Mouse (Mus musculus): ENCODE measurements around the gene Rnh1. TPM values are rescaled to one million over a fixed set of nuclear protein-coding genes. Genes with fewer than 3 reads are reported as not detected.

The Rnh1 gene
- 64.3 and 76.1 TPM in 2 replicates for polyA plus RNA-seq (2015; fragmentation: Nextera tagmentation; extraction: Ambion mirVana)

DNA sequence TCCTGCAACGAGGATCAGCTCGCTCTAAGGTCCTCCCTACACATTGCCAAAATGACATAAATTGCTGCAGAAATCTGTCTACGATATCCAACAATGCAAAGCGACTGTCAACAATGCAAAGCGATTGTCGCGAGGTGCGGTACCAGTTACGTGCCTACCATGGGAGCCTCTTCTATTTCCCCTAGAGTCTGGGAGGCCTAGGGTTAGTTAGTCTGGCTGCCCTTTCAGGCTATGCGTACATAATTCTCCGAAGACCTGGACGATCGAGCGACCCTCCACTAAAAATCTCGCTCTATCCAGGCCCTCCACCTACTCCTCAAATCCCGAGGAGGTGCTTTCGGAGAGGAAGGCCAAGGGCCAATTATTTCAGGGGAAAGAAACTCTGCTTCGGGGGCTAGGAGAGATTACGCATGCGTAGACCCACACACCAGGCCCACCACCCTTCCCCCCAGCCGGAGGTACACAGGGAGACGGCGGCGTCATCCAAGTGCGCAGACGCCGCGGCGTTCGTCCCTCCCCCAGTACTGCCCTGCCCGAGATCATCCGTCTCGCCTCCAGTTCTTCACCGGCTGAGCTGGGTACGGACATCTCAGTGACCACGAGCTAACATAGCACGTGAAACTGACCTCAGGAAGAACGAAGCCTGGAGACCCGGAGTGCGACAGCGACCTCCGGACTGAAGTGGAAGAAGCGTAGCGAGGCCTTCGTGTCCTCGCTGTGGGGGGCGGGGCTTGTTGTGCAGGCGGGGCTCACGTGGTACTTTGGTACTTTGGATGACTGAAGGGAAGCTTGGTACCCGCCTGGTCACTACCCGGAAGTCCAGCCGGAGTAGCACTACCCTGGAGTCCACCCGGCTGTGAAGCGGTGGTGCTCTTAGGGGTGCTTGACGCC, at the start of gene Rnh1:
Gene Rnh1, minus strand, starts transcription at position 742 of the 891 bp plus-strand sequence.
- H3K27ac ChIP-seq (replicated peaks), result peak within 1 kb of the TSS; percentile 86
- 1% methylated on average over 55 of the region's 55 CpGs for WGBS (ENCODE audit: insufficient replicate concordance)
- H3K9me3 ChIP-seq (replicated peaks), result no peaks in the 10 kb centered on the region
- peak within 1 kb of the TSS; percentile 78 for H3K4me3 ChIP-seq (replicated peaks)
- H3K27me3 ChIP-seq, result no peaks in the 10 kb centered on the region
- H3K36me3 ChIP-seq (replicated peaks), result no peaks in the 10 kb centered on the region
- peaks cover 62% of the 10 kb centered on the region for H3K4me1 ChIP-seq (replicated peaks)
- H3K4me2 ChIP-seq, result peak within 1 kb of the TSS; percentile 94
- peak within 1 kb of the TSS; percentile 72 for H3K9ac ChIP-seq
- ATAC-seq (ENCODE audit: insufficient read depth), result peak; percentile 83

DNA sequence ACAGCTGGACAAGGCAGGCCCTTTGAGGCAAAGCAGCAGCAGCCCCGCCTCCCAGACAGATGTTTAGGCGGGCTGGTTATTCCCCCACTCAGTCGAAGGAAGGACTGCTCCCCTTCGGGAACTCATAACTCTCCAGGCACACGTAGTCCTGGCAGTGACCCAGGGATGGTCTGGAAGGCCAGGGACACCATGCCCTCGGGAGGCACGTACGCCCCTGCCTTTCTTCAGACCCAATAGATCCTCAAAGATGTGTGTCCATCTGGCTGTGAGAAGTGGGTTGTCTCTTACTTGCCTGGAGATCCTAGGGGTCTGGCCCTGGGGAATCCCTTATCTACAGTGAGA, 49.4 kb upstream of the Rnh1 start:
- Histone ChIP-seq H3K4me2 (peak overlapping the region; percentile 98), H3K4me3 (replicated peaks) (peak overlapping the region; percentile 72), H3K36me3 (replicated peaks) (peaks cover 35% of the 10 kb centered on the region), H3K9me3 (replicated peaks) (no peaks in the 10 kb centered on the region), H3K4me1 (replicated peaks) (peaks cover 60% of the 10 kb centered on the region), H3K27me3 (no peaks in the 10 kb centered on the region), H3K27ac (replicated peaks) (peak overlapping the region; percentile 92), H3K9ac (peak overlapping the region; percentile 64)
- WGBS (ENCODE audit: insufficient replicate concordance), result 12% methylated on average over 8 of the region's 8 CpGs
- no peak for ATAC-seq (ENCODE audit: insufficient read depth)

DNA sequence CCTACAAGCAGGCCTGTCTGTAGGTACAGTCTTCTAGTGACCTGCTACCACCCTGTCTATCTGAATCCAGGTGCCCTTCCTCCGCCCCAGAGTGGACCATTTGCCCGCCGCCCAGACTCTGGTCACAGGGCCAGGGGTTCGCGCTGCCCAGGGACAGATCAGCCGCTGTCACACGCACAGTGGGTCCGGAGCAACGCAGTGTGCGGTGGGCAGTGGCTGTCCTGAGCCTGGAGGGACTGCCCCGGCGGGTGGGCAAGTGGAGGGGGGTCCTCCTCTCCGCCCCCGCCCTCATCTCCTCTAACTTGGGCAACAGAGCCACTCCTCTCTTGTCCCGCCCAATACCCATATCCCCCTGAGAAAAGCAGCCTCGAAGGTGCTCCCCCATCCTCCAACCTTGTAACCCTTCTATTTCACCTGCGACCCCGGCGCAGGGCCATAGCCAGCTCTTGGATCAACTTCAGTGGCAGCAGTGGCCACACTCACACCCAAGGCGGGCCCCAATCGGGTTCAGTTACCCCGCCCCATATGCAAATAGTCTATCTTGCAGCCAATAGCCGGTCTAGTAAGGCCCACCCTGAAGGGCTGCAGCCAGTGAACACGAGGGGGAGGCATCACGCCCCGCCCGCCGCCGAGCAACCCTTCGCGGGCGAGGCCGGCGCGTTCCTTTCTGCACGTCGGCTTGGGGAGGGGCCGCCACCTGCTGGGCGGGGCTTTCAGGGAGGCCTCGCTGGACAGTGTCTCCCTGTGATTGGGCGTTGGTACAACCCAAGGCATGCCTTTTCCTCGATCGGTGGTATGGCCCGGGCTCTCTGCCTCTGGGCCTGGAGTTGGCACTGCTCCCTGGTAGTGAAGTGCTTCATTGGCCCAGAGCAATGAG, 48.8 kb upstream of the Rnh1 start:
- ATAC-seq (ENCODE audit: insufficient read depth), result peak; percentile 97
- Histone ChIP-seq H3K9ac (peak overlapping the region; percentile 81), H3K27me3 (no peaks in the 10 kb centered on the region), H3K4me3 (replicated peaks) (peak overlapping the region; percentile 72), H3K4me2 (peak overlapping the region; percentile 98), H3K36me3 (replicated peaks) (peaks cover 35% of the 10 kb centered on the region), H3K27ac (replicated peaks) (peak overlapping the region; percentile 92), H3K9me3 (replicated peaks) (no peaks in the 10 kb centered on the region), H3K4me1 (replicated peaks) (peaks cover 66% of the 10 kb centered on the region)
- 7% methylated on average over 44 of the region's 44 CpGs for WGBS (ENCODE audit: insufficient replicate concordance)

DNA sequence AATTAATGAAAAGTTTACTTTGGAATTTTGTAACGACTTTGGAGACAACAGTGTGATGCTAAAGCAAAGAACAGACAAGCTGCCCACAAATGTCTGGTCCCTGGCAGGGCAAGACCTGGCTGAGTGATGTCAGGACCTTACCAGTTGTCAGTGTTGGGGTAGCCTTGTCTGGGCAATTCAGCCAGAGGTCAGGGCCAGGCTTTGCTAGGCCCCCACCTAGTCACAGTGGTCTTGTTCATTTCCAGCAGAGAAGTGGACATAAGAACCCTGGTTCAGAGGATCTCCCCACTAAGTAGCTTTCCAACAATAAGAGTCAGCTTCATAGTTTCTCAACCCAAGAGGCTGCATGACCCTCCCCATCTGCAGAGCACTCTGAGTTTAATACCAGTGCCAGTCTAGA, 47.7 kb upstream of the Rnh1 start:
- Histone ChIP-seq H3K4me1 (replicated peaks) (peaks cover 76% of the 10 kb centered on the region), H3K27ac (replicated peaks) (peak overlapping the region; percentile 85), H3K9ac (peak overlapping the region; percentile 81; the same call in 1 of the 2 replicates)

DNA sequence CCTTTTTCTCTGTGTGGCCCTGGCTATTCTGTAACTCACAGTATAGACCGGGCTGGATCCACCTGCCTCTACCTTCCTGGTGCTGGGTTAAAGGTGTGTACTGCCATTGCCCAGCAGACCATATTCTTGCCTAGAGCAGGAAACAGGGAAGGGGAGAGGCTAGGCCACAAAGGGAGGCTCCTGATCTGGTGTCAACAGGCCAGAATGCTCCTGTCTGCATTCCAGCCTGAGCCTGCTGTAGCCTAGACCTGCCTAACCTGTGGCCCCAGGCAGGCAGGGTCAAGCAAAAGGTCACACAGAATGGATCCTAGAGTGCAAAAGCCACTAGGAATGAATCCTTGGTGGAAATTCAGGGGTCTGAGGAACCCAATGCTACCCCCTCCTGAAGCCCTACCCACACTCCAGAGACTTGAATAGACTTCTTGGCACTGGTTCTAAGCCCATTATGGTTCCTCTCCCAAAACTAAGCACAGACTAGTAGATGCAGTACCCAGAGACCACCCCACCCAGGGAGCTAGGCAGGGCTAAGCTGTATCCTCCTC, 47.0 kb upstream of the Rnh1 start:
- no peaks in the 10 kb centered on the region for H3K9me3 ChIP-seq (replicated peaks)
- H3K4me1 ChIP-seq (replicated peaks), result peaks cover 83% of the 10 kb centered on the region
- H3K4me3 ChIP-seq (replicated peaks), result no peak overlapping the region
- H3K4me2 ChIP-seq, result no peak overlapping the region
- peak overlapping the region; percentile 85 for H3K27ac ChIP-seq (replicated peaks)
- 0 out of 2 replicates have a peak overlapping the region, but pooled peaks have one; percentile 81 for H3K9ac ChIP-seq
- ATAC-seq (ENCODE audit: insufficient read depth), result no peak
- no peaks in the 10 kb centered on the region for H3K27me3 ChIP-seq
- WGBS (ENCODE audit: insufficient replicate concordance), result 88% methylated on average over 1 of the region's 1 CpGs
- peaks cover 35% of the 10 kb centered on the region for H3K36me3 ChIP-seq (replicated peaks)

More for the DNA sequence above, 47.7 kb upstream of the Rnh1 start:
- Histone ChIP-seq H3K27me3 (no peaks in the 10 kb centered on the region), H3K4me3 (replicated peaks) (peak overlapping the region; percentile 72), H3K36me3 (replicated peaks) (peaks cover 35% of the 10 kb centered on the region), H3K9me3 (replicated peaks) (no peaks in the 10 kb centered on the region), H3K4me2 (peak overlapping the region; percentile 98)
- WGBS (ENCODE audit: insufficient replicate concordance), result 72% methylated on average over 1 of the region's 1 CpGs
- ATAC-seq (ENCODE audit: insufficient read depth), result no peak

DNA sequence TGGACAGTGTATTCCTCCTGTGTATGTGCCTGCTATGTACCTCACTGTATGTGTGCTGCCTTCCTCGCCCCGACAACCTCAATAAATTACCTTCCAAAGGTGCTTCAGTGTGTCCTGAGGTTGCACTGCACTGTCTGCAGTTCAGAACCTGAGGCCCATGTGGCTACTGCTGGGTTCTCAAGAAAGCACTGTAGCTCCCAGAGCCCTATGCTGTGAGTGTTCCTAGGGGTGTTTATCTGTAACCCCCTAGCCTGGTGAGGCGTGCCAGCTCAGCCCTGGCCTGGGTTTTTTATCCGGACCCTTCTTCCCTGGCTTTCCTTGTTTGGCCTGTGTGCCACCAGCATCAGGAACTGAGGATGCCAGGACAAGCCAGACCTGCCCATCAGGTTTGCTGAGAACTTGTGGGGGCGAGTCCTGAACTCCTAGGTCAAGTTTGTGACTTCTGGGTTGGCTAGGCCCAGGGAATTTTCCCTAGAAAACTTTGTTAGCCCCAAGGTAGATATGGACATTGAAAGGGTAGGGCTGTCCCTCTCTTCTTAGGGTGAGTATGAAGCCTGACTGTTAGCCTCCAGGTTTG, 46.0 kb upstream of the Rnh1 start:
- Histone ChIP-seq H3K4me2 (peak overlapping the region; percentile 16; the same call in 1 of the 2 replicates), H3K4me3 (replicated peaks) (no peak overlapping the region), H3K27ac (replicated peaks) (peak overlapping the region; percentile 85), H3K27me3 (no peaks in the 10 kb centered on the region), H3K9me3 (replicated peaks) (no peaks in the 10 kb centered on the region), H3K4me1 (replicated peaks) (peaks cover 93% of the 10 kb centered on the region), H3K36me3 (replicated peaks) (peaks cover 35% of the 10 kb centered on the region), H3K9ac (no peak overlapping the region)
- ATAC-seq (ENCODE audit: insufficient read depth), result no peak
- WGBS (ENCODE audit: insufficient replicate concordance), result 78% methylated on average over 5 of the region's 5 CpGs

DNA sequence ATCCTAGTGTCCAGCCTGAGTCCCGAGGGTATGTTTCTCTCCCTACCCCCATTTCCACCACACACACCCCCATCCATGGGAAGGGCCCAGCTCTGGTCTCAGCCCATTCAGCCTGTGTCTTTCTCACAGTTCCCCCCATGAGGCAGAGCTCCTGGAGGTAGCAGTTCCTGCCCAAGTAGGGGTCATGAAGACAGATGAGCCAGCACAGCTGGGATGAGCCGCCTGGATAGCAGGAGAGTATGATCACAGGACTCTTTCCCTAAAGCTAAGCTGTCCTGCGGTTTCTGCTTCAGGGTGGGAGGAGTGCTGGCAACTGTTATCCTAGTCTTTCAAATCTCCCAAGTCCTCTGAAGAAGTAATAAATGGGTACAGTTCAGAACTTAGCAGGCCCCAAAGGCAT, 45.5 kb upstream of the Rnh1 start:
- Histone ChIP-seq H3K9me3 (replicated peaks) (no peaks in the 10 kb centered on the region), H3K4me3 (replicated peaks) (no peak overlapping the region), H3K9ac (no peak overlapping the region), H3K4me2 (peak overlapping the region; percentile 16; the same call in 1 of the 2 replicates), H3K4me1 (replicated peaks) (peaks cover 97% of the 10 kb centered on the region), H3K27me3 (no peaks in the 10 kb centered on the region), H3K27ac (replicated peaks) (peak overlapping the region; percentile 85), H3K36me3 (replicated peaks) (peaks cover 35% of the 10 kb centered on the region)
- ATAC-seq (ENCODE audit: insufficient read depth), result no peak
- WGBS (ENCODE audit: insufficient replicate concordance), result 69% methylated on average over 3 of the region's 3 CpGs

DNA sequence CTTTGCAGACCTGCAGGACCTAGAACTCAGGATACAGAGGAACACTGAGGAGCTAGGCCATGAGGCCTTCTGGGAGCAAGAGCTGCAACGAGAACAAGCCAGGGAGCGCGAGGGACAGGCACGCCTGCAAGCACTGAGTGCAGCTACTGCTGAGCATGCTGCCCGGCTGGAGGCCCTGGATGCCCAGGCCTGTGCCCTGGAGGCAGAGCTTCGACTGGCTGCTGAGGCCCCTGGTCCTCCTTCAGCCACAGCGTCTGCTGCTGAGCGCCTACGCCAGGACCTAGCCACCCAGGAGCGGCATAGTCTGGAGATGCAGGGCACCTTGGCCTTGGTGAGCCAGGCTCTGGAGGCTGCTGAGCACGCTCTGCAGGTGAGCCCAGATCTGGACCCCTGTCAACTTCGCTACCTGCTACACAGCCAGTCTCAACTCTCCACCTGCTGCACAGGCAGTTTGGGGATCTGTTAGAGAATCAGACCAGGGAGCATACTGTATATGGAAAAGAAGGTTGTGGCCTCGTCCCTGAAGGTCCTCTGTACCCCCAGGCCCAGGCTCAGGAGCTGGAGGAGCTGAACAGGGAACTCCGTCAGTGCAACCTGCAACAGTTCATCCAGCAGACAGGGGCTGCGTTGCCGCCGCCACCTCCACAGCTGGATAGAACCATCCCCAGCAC, 44.8 kb upstream of the Rnh1 start:
- H3K4me3 ChIP-seq (replicated peaks), result peak overlapping the region; percentile 80
- ATAC-seq (ENCODE audit: insufficient read depth), result no peak
- 89% methylated on average over 17 of the region's 17 CpGs for WGBS (ENCODE audit: insufficient replicate concordance)

DNA sequence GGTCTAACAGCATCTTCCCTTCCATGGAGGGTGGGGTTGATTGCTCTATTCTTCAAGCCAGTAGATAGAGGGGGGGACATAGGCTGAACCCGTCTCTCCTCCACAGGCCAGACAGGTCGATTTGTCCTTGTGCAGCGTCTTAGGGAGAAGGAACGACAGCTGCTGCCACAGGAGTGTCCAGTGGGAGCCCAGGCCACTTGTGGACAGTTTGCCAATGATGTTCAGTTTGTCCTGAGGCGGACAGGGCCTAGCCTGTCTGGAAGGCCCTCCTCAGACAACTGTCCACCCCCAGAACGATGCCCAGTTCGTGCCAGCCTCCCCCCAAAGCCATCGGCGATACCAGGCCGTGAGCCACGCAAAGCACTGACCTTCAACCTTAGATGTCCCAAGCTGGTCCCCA, 44.2 kb upstream of the Rnh1 start:
- H3K4me1 ChIP-seq (replicated peaks), result peaks cover 97% of the 10 kb centered on the region

More for the DNA sequence above, 44.8 kb upstream of the Rnh1 start:
- peak overlapping the region; percentile 100 for H3K4me2 ChIP-seq
- no peaks in the 10 kb centered on the region for H3K27me3 ChIP-seq
- H3K9me3 ChIP-seq (replicated peaks), result no peaks in the 10 kb centered on the region
- peaks cover 97% of the 10 kb centered on the region for H3K4me1 ChIP-seq (replicated peaks)
- H3K9ac ChIP-seq, result 0 out of 2 replicates have a peak overlapping the region, but pooled peaks have one; percentile 89
- peaks cover 35% of the 10 kb centered on the region for H3K36me3 ChIP-seq (replicated peaks)
- peak overlapping the region; percentile 92 for H3K27ac ChIP-seq (replicated peaks)

More for the DNA sequence above, 44.2 kb upstream of the Rnh1 start:
- no peaks in the 10 kb centered on the region for H3K27me3 ChIP-seq
- peak overlapping the region; percentile 92 for H3K27ac ChIP-seq (replicated peaks)
- H3K4me3 ChIP-seq (replicated peaks), result peak overlapping the region; percentile 80
- H3K4me2 ChIP-seq, result peak overlapping the region; percentile 100
- WGBS (ENCODE audit: insufficient replicate concordance), result 84% methylated on average over 11 of the region's 11 CpGs
- H3K36me3 ChIP-seq (replicated peaks), result peaks cover 35% of the 10 kb centered on the region
- ATAC-seq (ENCODE audit: insufficient read depth), result no peak
- peak overlapping the region; percentile 89; the same call in 1 of the 2 replicates for H3K9ac ChIP-seq
- H3K9me3 ChIP-seq (replicated peaks), result no peaks in the 10 kb centered on the region
